Mouse (Mus musculus): ENCODE results near the gene Gm20509. TPM values are rescaled to one million over a fixed set of nuclear protein-coding genes. Genes with fewer than 3 reads are reported as not detected.

The Gm20509 gene
- polyA plus RNA-seq, 1 experiment from 2014 or later: not detected

- Histone ChIP-seq H3K36me3 (ENCODE audit: insufficient read depth, low read length) (peaks cover 52% of the 10 kb centered on the region), H3K27me3 (ENCODE audit: insufficient read depth, low read length) (no peaks in the 10 kb centered on the region), H3K9ac (ENCODE audit: low read depth, low read length) (no peak overlapping the region), H3K4me3 (replicated peaks; ENCODE audit: low read depth, low read length) (no peak overlapping the region), H3K4me2 (ENCODE audit: low read length) (no peak overlapping the region), H3K27ac (no peak overlapping the region), H3K9me3 (replicated peaks; ENCODE audit: low read length) (no peaks in the 10 kb centered on the region), H3K4me1 (replicated peaks; ENCODE audit: insufficient read depth, low read length) (no peaks in the 10 kb centered on the region)
- TF ChIP-seq CTCF (IDR thresholded peaks at IDR 0.05; ENCODE audit: low read depth): peak; percentile 64
- 73% methylated on average over 8 of the region's 8 CpGs for WGBS
- ATAC-seq (replicated peaks; ENCODE audit: low FRiP score, low read depth) (no peak), DNase-seq (ENCODE audit: low spot score) (peak; percentile 49)
These were observed 19.5 kb downstream of the Gm20509 start for GRCm38 (mm10) chr9:73121735-73122134.

- DNase-seq (ENCODE audit: low spot score): no peak
- TF ChIP-seq CTCF (IDR thresholded peaks at IDR 0.05; ENCODE audit: low read depth): no peak
- H3K4me2 ChIP-seq (ENCODE audit: low read length): no peak overlapping the region
- H3K4me3 ChIP-seq (replicated peaks; ENCODE audit: low read depth, low read length): no peak overlapping the region
- peaks cover 47% of the 10 kb centered on the region for H3K36me3 ChIP-seq (ENCODE audit: insufficient read depth, low read length)
- H3K27ac ChIP-seq: no peak overlapping the region
- WGBS: 92% methylated on average over 8 of the region's 8 CpGs
- no peak overlapping the region for H3K9ac ChIP-seq (ENCODE audit: low read depth, low read length)
- no peaks in the 10 kb centered on the region for H3K27me3 ChIP-seq (ENCODE audit: insufficient read depth, low read length)
- H3K9me3 ChIP-seq (replicated peaks; ENCODE audit: low read length): no peaks in the 10 kb centered on the region
- ATAC-seq (replicated peaks; ENCODE audit: low FRiP score, low read depth): no peak
- H3K4me1 ChIP-seq (replicated peaks; ENCODE audit: insufficient read depth, low read length): no peaks in the 10 kb centered on the region
These were observed 22.8 kb downstream of the Gm20509 start for GRCm38 (mm10) chr9:73125043-73125570.

GRCm38 (mm10) chr9:73127457-73127856 is 25.2 kb downstream of the Gm20509 start:
- DNase-seq (ENCODE audit: low spot score) (no peak), ATAC-seq (replicated peaks; ENCODE audit: low FRiP score, low read depth) (no peak)
- Histone ChIP-seq H3K27me3 (ENCODE audit: insufficient read depth, low read length) (no peaks in the 10 kb centered on the region), H3K27ac (no peak overlapping the region), H3K4me1 (replicated peaks; ENCODE audit: insufficient read depth, low read length) (no peaks in the 10 kb centered on the region), H3K36me3 (ENCODE audit: insufficient read depth, low read length) (peaks cover 31% of the 10 kb centered on the region), H3K9ac (ENCODE audit: low read depth, low read length) (no peak overlapping the region), H3K9me3 (replicated peaks; ENCODE audit: low read length) (no peaks in the 10 kb centered on the region), H3K4me3 (replicated peaks; ENCODE audit: low read depth, low read length) (no peak overlapping the region), H3K4me2 (ENCODE audit: low read length) (no peak overlapping the region)
- no peak for TF ChIP-seq CTCF (IDR thresholded peaks at IDR 0.05; ENCODE audit: low read depth)
- WGBS: 84% methylated on average over 2 of the region's 2 CpGs

- no peaks in the 10 kb centered on the region for H3K27me3 ChIP-seq (ENCODE audit: insufficient read depth, low read length)
- no peak for ATAC-seq (replicated peaks; ENCODE audit: low FRiP score, low read depth)
- 55% methylated on average over 8 of the region's 8 CpGs for WGBS
- no peaks in the 10 kb centered on the region for H3K4me1 ChIP-seq (replicated peaks; ENCODE audit: insufficient read depth, low read length)
- no peak overlapping the region for H3K27ac ChIP-seq
- no peaks in the 10 kb centered on the region for H3K9me3 ChIP-seq (replicated peaks; ENCODE audit: low read length)
- peaks cover 24% of the 10 kb centered on the region for H3K36me3 ChIP-seq (ENCODE audit: insufficient read depth, low read length)
- TF ChIP-seq CTCF (IDR thresholded peaks at IDR 0.05; ENCODE audit: low read depth): no peak
- H3K4me3 ChIP-seq (replicated peaks; ENCODE audit: low read depth, low read length): no peak overlapping the region
- H3K4me2 ChIP-seq (ENCODE audit: low read length): no peak overlapping the region
- H3K9ac ChIP-seq (ENCODE audit: low read depth, low read length): no peak overlapping the region
- no peak for DNase-seq (ENCODE audit: low spot score)
These were observed 27.6 kb downstream of the Gm20509 start for GRCm38 (mm10) chr9:73129875-73130274.

- ATAC-seq (replicated peaks; ENCODE audit: low FRiP score, low read depth) (no peak), DNase-seq (ENCODE audit: low spot score) (no peak)
- Histone ChIP-seq H3K9me3 (replicated peaks; ENCODE audit: low read length) (no peaks in the 10 kb centered on the region), H3K4me2 (ENCODE audit: low read length) (no peak overlapping the region), H3K27ac (no peak overlapping the region), H3K4me1 (replicated peaks; ENCODE audit: insufficient read depth, low read length) (no peaks in the 10 kb centered on the region), H3K4me3 (replicated peaks; ENCODE audit: low read depth, low read length) (no peak overlapping the region), H3K36me3 (ENCODE audit: insufficient read depth, low read length) (peaks cover 17% of the 10 kb centered on the region), H3K27me3 (ENCODE audit: insufficient read depth, low read length) (no peaks in the 10 kb centered on the region), H3K9ac (ENCODE audit: low read depth, low read length) (no peak overlapping the region)
- no peak for TF ChIP-seq CTCF (IDR thresholded peaks at IDR 0.05; ENCODE audit: low read depth)
- WGBS: 81% methylated on average over 4 of the region's 4 CpGs
These were observed 28.3 kb downstream of the Gm20509 start for GRCm38 (mm10) chr9:73130529-73130928.

GRCm38 (mm10) chr9:73137341-73137886 is 35.1 kb downstream of the Gm20509 start:
- Histone ChIP-seq H3K27me3 (ENCODE audit: insufficient read depth, low read length) (no peaks in the 10 kb centered on the region), H3K27ac (no peak overlapping the region), H3K9me3 (replicated peaks; ENCODE audit: low read length) (no peaks in the 10 kb centered on the region), H3K4me1 (replicated peaks; ENCODE audit: insufficient read depth, low read length) (no peaks in the 10 kb centered on the region), H3K36me3 (ENCODE audit: insufficient read depth, low read length) (no peaks in the 10 kb centered on the region), H3K9ac (ENCODE audit: low read depth, low read length) (no peak overlapping the region), H3K4me2 (ENCODE audit: low read length) (no peak overlapping the region), H3K4me3 (replicated peaks; ENCODE audit: low read depth, low read length) (no peak overlapping the region)
- TF ChIP-seq CTCF (IDR thresholded peaks at IDR 0.05; ENCODE audit: low read depth): no peak
- 43% methylated on average over 11 of the region's 11 CpGs for WGBS
- ATAC-seq (replicated peaks; ENCODE audit: low FRiP score, low read depth) (no peak), DNase-seq (ENCODE audit: low spot score) (no peak)

GRCm38 (mm10) chr9:73154347-73154746 is 52.1 kb downstream of the Gm20509 start:
- no peak overlapping the region for H3K4me3 ChIP-seq (replicated peaks; ENCODE audit: low read depth, low read length)
- H3K9me3 ChIP-seq (replicated peaks; ENCODE audit: low read length): no peaks in the 10 kb centered on the region
- H3K27ac ChIP-seq: no peak overlapping the region
- 51% methylated on average over 9 of the region's 9 CpGs for WGBS
- no peaks in the 10 kb centered on the region for H3K4me1 ChIP-seq (replicated peaks; ENCODE audit: insufficient read depth, low read length)
- DNase-seq (ENCODE audit: low spot score) (peak; percentile 24), ATAC-seq (replicated peaks; ENCODE audit: low FRiP score, low read depth) (no peak)
- H3K36me3 ChIP-seq (ENCODE audit: insufficient read depth, low read length): no peaks in the 10 kb centered on the region
- TF ChIP-seq CTCF (IDR thresholded peaks at IDR 0.05; ENCODE audit: low read depth): peak; percentile 50
- no peak overlapping the region for H3K4me2 ChIP-seq (ENCODE audit: low read length)
- no peaks in the 10 kb centered on the region for H3K27me3 ChIP-seq (ENCODE audit: insufficient read depth, low read length)
- no peak overlapping the region for H3K9ac ChIP-seq (ENCODE audit: low read depth, low read length)
